Comparison of ENCODE assay signal across 9 mouse cellular contexts in the genomic region with DNA sequence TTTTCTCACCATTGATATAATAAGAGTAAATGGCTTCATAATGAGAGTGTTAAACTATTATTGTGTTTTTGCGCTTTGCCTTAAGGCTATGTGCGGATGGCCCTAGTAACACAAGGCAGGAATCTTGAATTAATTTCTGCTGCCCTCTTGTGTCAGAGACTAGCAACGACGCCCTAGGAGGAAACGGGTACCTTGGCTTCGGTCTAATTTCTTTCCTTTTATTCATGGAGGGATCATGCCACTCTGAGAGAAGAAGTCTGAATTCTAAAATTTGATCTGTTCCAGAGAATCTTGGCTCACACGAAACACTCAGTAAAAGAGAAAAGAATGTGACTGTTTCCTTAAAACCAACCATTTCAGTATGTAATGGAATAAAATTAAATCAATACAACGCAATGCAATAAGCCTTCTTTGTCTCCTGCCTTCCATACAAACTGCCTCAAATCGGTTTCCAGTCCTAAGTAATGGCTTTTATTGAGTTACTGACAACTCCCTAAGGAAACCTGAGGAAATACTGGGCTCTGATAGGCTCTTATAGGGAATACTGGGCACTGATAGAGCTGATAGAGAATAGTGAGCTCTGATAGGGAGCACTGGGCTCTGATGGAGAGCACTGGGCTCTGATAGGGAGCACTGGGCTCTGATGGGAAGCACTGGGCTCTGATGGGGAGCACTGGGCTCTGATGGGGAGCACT.
DNase-seq lines count a peak whose midpoint lies in the region; ATAC-seq and TF ChIP-seq lines count a peak whose summit lies in the region.
"Had no signal": no experiment of that assay in that cellular context is flagged by ENCODE, and none has a peak within 500 bp of the region (broad histone marks: within the 10 kb centered on the region; RNA-seq: fewer than 3 reads in every experiment).

No protein-coding gene starts in this region.

- no peaks in the 10 kb centered on the region for H3K4me1 ChIP-seq in liver, adult 2 months (ENCODE audit: control insufficient read depth, insufficient read depth, low read length)
- H3K4me1 ChIP-seq in liver, embryonic 12.5 days: no peaks in the 10 kb centered on the region
- no peaks in the 10 kb centered on the region for H3K4me1 ChIP-seq in hindbrain, embryonic 14.5 days (replicated peaks; ENCODE audit: control insufficient read depth, insufficient read depth, low read length)

- no peak overlapping the region for H3K9ac ChIP-seq in liver, adult 2 months (ENCODE audit: low read depth, low read length)
- no peak overlapping the region for H3K9ac ChIP-seq in liver, embryonic 12.5 days
- H3K9ac ChIP-seq in hindbrain, embryonic 14.5 days: no peak overlapping the region

- H3K4me3 ChIP-seq in liver, adult 2 months (ENCODE audit: insufficient read depth, low read depth, low read length): no peak overlapping the region
- H3K4me3 ChIP-seq in liver, embryonic 12.5 days: no peak overlapping the region
- no peak overlapping the region for H3K4me3 ChIP-seq in hindbrain, embryonic 14.5 days (replicated peaks; ENCODE audit: low read length)
- H3K4me3 ChIP-seq: myocyte had no signal

- no peak overlapping the region for H3K4me2 ChIP-seq in liver, embryonic 12.5 days
- H3K4me2 ChIP-seq in hindbrain, embryonic 14.5 days (replicated peaks): no peak overlapping the region

- no peaks in the 10 kb centered on the region for H3K79me2 ChIP-seq in liver, adult 2 months (ENCODE audit: control insufficient read depth, insufficient read depth, low read length)

- H3K36me3 ChIP-seq in liver, adult 2 months (ENCODE audit: control insufficient read depth, insufficient read depth, low read length): no peaks in the 10 kb centered on the region
- H3K36me3 ChIP-seq in liver, embryonic 12.5 days: no peaks in the 10 kb centered on the region
- no peaks in the 10 kb centered on the region for H3K36me3 ChIP-seq in hindbrain, embryonic 14.5 days (replicated peaks; ENCODE audit: control insufficient read depth, insufficient read depth)

- peaks cover 2% of the 10 kb centered on the region; the same call in 1 of the 2 replicates for H3K27me3 ChIP-seq in liver, adult 2 months (ENCODE audit: control insufficient read depth, insufficient read depth, low read length)
- no peaks in the 10 kb centered on the region for H3K27me3 ChIP-seq in liver, embryonic 12.5 days (replicated peaks)
- no peaks in the 10 kb centered on the region for H3K27me3 ChIP-seq in hindbrain, embryonic 14.5 days (ENCODE audit: control insufficient read depth, insufficient read depth, low read length)

- H3K27ac ChIP-seq in liver, adult 2 months (replicated peaks; ENCODE audit: insufficient read depth, low read depth, low read length): no peak overlapping the region
- no peak overlapping the region for H3K27ac ChIP-seq in liver, embryonic 12.5 days
- peak overlapping the region; percentile 44; the same call in 1 of the 2 replicates for H3K27ac ChIP-seq in hindbrain, embryonic 14.5 days

- DNase-seq in liver, adult 2 months (ENCODE audit: extremely low read depth, low read depth, low spot score): peak; percentile 21
- peak; percentile 71 for DNase-seq in brain, adult 2 months (ENCODE audit: low read depth, low spot score)
- peak; percentile 3 for DNase-seq in fibroblast of lung, adult 2 months (ENCODE audit: low read depth)
- DNase-seq in hindbrain, embryonic 14.5 days (ENCODE audit: low spot score): peak; percentile 90
- DNase-seq in layer of hippocampus, postnatal 10 days (ENCODE audit: low spot score in 2 of 2): peak; percentile 66 to 77
- peak; percentile 71 for DNase-seq in mesoderm, embryonic 11.5 days (ENCODE audit: low read depth, low spot score)
- DNase-seq in skeletal muscle tissue, adult 2 months (ENCODE audit: low read depth, low spot score): peak; percentile 7

- no peak for ATAC-seq in liver, embryonic 12.5 days
- peak; percentile 92 for ATAC-seq in hindbrain, embryonic 14.5 days (ENCODE audit: low FRiP score)

- 24% methylated on average over 9 of the region's 9 CpGs for WGBS in liver, adult 2 months
- 21% methylated on average over 9 of the region's 9 CpGs for WGBS in liver, embryonic 12.5 days (ENCODE audit: insufficient replicate concordance)
- 15% methylated on average over 9 of the region's 9 CpGs for WGBS in hindbrain, embryonic 14.5 days

- TF ChIP-seq POLR2A in liver, adult 2 months (IDR thresholded peaks at IDR 0.05; ENCODE audit: extremely low read depth, insufficient read depth, low read length): no peak

- peak; percentile 53 for TF ChIP-seq CTCF in liver, adult 2 months (IDR thresholded peaks at IDR 0.05; ENCODE audit: low read depth, low read length)

- no peaks in the 10 kb centered on the region for H3K9me3 ChIP-seq in liver, embryonic 12.5 days (replicated peaks)
- H3K9me3 ChIP-seq in hindbrain, embryonic 14.5 days (ENCODE audit: control insufficient read depth, low read length): no peaks in the 10 kb centered on the region

Comparison
In these comparisons a context has a peak if more than half of its experiments do, and no peak if none do; other contexts are left out.
1. DNase-seq: peak in every context shown above with its lines; median percentile 90 in hindbrain, embryonic 14.5 days; 72 in layer of hippocampus, postnatal 10 days; 71 in brain, adult 2 months; 71 in mesoderm, embryonic 11.5 days; 21 in liver, adult 2 months; 7 in skeletal muscle tissue, adult 2 months; 3 in fibroblast of lung, adult 2 months.